Mouse (Mus musculus) heart, postnatal 0 days (tissue): ENCODE measurements around the gene Rhag. TPM values are rescaled to one million over a fixed set of nuclear protein-coding genes. Genes with fewer than 3 reads are reported as not detected.

Experiments
- ATAC-seq: fragments of 200-750 bp; cut with Nextera tagmentation; 2 replicates; pipeline ENCODE4 v1.8.0; 2017; ENCODE audit warnings: low read depth, moderate number of reproducible peaks, moderate library complexity; ENCODE audit not compliant: insufficient read depth
- DNase-seq: peaks from one replicate; pipeline ENCODE4 v3.0.0-alpha.2; 2016; ENCODE audit warnings: low spot score
- H3K27ac ChIP-seq: fragments of 300-500 bp; sonication (generic); 2 replicates; pipeline ENCODE4 v1.5.1; 2014; ENCODE audit warnings: low read depth, mild to moderate bottlenecking
- H3K27me3 ChIP-seq: fragments of 300-500 bp; sonication (generic); 2 replicates; pipeline ENCODE4 v1.6.1; 2014; ENCODE audit warnings: low read length, mixed read lengths; ENCODE audit not compliant: control insufficient read depth, insufficient read depth
- H3K36me3 ChIP-seq: fragments of 300-500 bp; sonication (generic); replicated peaks from 2 replicates; pipeline ENCODE4 v1.6.1; 2014; ENCODE audit warnings: low read length, mixed read lengths; ENCODE audit not compliant: control insufficient read depth, insufficient read depth
- H3K4me1 ChIP-seq: fragments of 300-500 bp; sonication (generic); 2 replicates; pipeline ENCODE4 v1.6.1; 2014; ENCODE audit warnings: antibody characterized with exemption; ENCODE audit not compliant: control insufficient read depth, insufficient read depth
- H3K4me2 ChIP-seq: fragments of 300-500 bp; sonication (generic); 2 replicates; pipeline ENCODE4 v1.6.1; 2014; ENCODE audit warnings: low read depth, mild to moderate bottlenecking, low read length, moderate library complexity
- H3K4me3 ChIP-seq: fragments of 300-500 bp; sonication (generic); 2 replicates; pipeline ENCODE4 v1.5.1; 2014; ENCODE audit warnings: low read depth, low read length
- H3K9ac ChIP-seq: fragments of 300-500 bp; sonication (generic); replicated peaks from 2 replicates; pipeline ENCODE4 v1.6.1; 2014; ENCODE audit warnings: low read depth, low read length, mixed read lengths
- H3K9me3 ChIP-seq: fragments of 300-500 bp; sonication (generic); replicated peaks from 2 replicates; pipeline ENCODE4 v1.6.1; 2016; ENCODE audit warnings: low read length; ENCODE audit not compliant: control insufficient read depth
- CTCF ChIP-seq: IDR thresholded peaks from 2 replicates; pipeline ENCODE4 v1.5.1; 2016; ENCODE audit warnings: antibody characterized with exemption, control low read depth, low read depth
- EP300 ChIP-seq: IDR thresholded peaks from 2 replicates; pipeline ENCODE4 v1.6.1; 2016; ENCODE audit warnings: antibody characterized with exemption, low read depth
- WGBS: fragments of 180-500 bp; shearing (Covaris S2); extraction: QIAGEN DNeasy Blood & Tissue Kit; methylation state at CpG from one replicate; pipeline ENCODE4 v1.1.7; 2014; 5-methylcytosine and 5-hydroxymethylcytosine counted together
- polyA plus RNA-seq: library from polyadenylated mRNA; unstranded; fragments of >200 nt; fragmentation: Nextera tagmentation; extraction: Ambion mirVana; gene quantifications from 2 replicates; pipeline ENCODE4 v1.2.1, GENCODE M21; 2015
- total RNA-seq: library from RNA; depleted of rRNA; stranded (reverse); fragments of >200 nt; gene quantifications from 2 replicates; pipeline ENCODE4 v1.2.3, GENCODE M21; 2014; ENCODE audit warnings: low replicate concordance

Rhag gene
- total and polyA plus RNA-seq, 2 experiments from 2014 or later: 0.34 TPM; not detected in 1

GRCm38 (mm10) chr17:40806550-40806949, 4.4 kb upstream of the Rhag start:
- no peak overlapping the region for H3K4me2 ChIP-seq
- H3K27ac ChIP-seq: no peak overlapping the region
- H3K27me3 ChIP-seq: no peaks in the 10 kb centered on the region
- 12% methylated on average over 3 of the region's 3 CpGs for WGBS
- no peak overlapping the region for H3K9ac ChIP-seq
- no peak for TF ChIP-seq CTCF
- no peak for TF ChIP-seq EP300
- no peaks in the 10 kb centered on the region for H3K36me3 ChIP-seq
- DNase-seq: no peak
- no peaks in the 10 kb centered on the region for H3K4me1 ChIP-seq
- H3K4me3 ChIP-seq: no peak overlapping the region
- no peak for ATAC-seq
- H3K9me3 ChIP-seq: no peaks in the 10 kb centered on the region

- TF ChIP-seq EP300 (no peak), CTCF (no peak)
- 52% methylated on average over 2 of the region's 2 CpGs for WGBS
Observed at GRCm38 (mm10) chr17:40806953-40807572, 3.9 kb upstream of the Rhag start, which contains the start of gene Crisp2. Crisp2 (minus strand) TSS chr17:40807003.

GRCm38 (mm10) chr17:40808071-40808470, 2.9 kb upstream of the Rhag start:
- no peak for DNase-seq
- Histone ChIP-seq H3K4me1 (no peaks in the 10 kb centered on the region), H3K4me2 (no peak overlapping the region), H3K27ac (no peak overlapping the region), H3K27me3 (no peaks in the 10 kb centered on the region), H3K36me3 (no peaks in the 10 kb centered on the region), H3K9ac (no peak overlapping the region), H3K9me3 (no peaks in the 10 kb centered on the region), H3K4me3 (no peak overlapping the region)
- TF ChIP-seq EP300 (no peak), CTCF (no peak)
- ATAC-seq: no peak

More at GRCm38 (mm10) chr17:40806953-40807572, 3.9 kb upstream of the Rhag start, which contains the start of gene Crisp2:
- no peaks in the 10 kb centered on the region for H3K27me3 ChIP-seq
- H3K9ac ChIP-seq: no peak within 1 kb of the TSS
- ATAC-seq (no peak), DNase-seq (no peak)
- H3K9me3 ChIP-seq: no peaks in the 10 kb centered on the region
- H3K27ac ChIP-seq: no peak within 1 kb of the TSS
- H3K4me1 ChIP-seq: no peaks in the 10 kb centered on the region
- no peak within 1 kb of the TSS for H3K4me3 ChIP-seq
- no peaks in the 10 kb centered on the region for H3K36me3 ChIP-seq
- no peak within 1 kb of the TSS for H3K4me2 ChIP-seq

- H3K4me2 ChIP-seq: no peak overlapping the region
- no peak for DNase-seq
- H3K27me3 ChIP-seq: no peaks in the 10 kb centered on the region
- no peak for TF ChIP-seq CTCF
- 74% methylated on average over 1 of the region's 1 CpGs for WGBS
- ATAC-seq: no peak
- H3K9ac ChIP-seq: no peak overlapping the region
- H3K36me3 ChIP-seq: no peaks in the 10 kb centered on the region
- H3K9me3 ChIP-seq: no peaks in the 10 kb centered on the region
- no peak overlapping the region for H3K27ac ChIP-seq
- no peaks in the 10 kb centered on the region for H3K4me1 ChIP-seq
- no peak overlapping the region for H3K4me3 ChIP-seq
Observed at GRCm38 (mm10) chr17:40811560-40811959, 634 bp downstream of the Rhag start.

- Histone ChIP-seq H3K4me2 (no peak overlapping the region), H3K4me3 (no peak overlapping the region), H3K9me3 (no peaks in the 10 kb centered on the region), H3K27ac (no peak overlapping the region), H3K4me1 (no peaks in the 10 kb centered on the region), H3K36me3 (no peaks in the 10 kb centered on the region), H3K27me3 (no peaks in the 10 kb centered on the region), H3K9ac (no peak overlapping the region)
- TF ChIP-seq EP300 (no peak), CTCF (no peak)
- 53% methylated on average over 2 of the region's 2 CpGs for WGBS
- DNase-seq (no peak), ATAC-seq (no peak)
Observed at GRCm38 (mm10) chr17:40812259-40812658, 1.3 kb downstream of the Rhag start.

- no peak for TF ChIP-seq EP300
- no peak for TF ChIP-seq CTCF
- Histone ChIP-seq H3K4me1 (no peaks in the 10 kb centered on the region), H3K27me3 (no peaks in the 10 kb centered on the region), H3K27ac (no peak overlapping the region), H3K9me3 (no peaks in the 10 kb centered on the region), H3K4me3 (no peak overlapping the region), H3K36me3 (no peaks in the 10 kb centered on the region), H3K9ac (no peak overlapping the region), H3K4me2 (no peak overlapping the region)
- no peak for DNase-seq
- WGBS: 57% methylated on average over 4 of the region's 4 CpGs
- no peak for ATAC-seq
Observed at GRCm38 (mm10) chr17:40817340-40817943, 6.5 kb downstream of the Rhag start.
